Mouse (Mus musculus) embryonic facial prominence, embryonic 10.5 days (tissue): ENCODE data around the gene Dnajc7. TPM values are rescaled to one million over a fixed set of nuclear protein-coding genes. Genes with fewer than 3 reads are reported as not detected.

Experiments
- DNase-seq: peaks from one replicate; pipeline ENCODE4 v3.0.0-alpha.2; 2017; ENCODE audit warnings: low spot score
- H3K27ac ChIP-seq: fragments of 300-500 bp; sonication (generic); replicated peaks from 2 replicates; pipeline ENCODE4 v1.5.1; 2016; ENCODE audit warnings: mild to moderate bottlenecking
- H3K27me3 ChIP-seq: fragments of 300-500 bp; sonication (generic); replicated peaks from 2 replicates; pipeline ENCODE4 v1.6.1; 2016; ENCODE audit warnings: low read depth, mild to moderate bottlenecking; ENCODE audit not compliant: poor library complexity, severe bottlenecking
- H3K36me3 ChIP-seq: fragments of 300-500 bp; sonication (generic); replicated peaks from 2 replicates; pipeline ENCODE4 v1.6.1; 2016; ENCODE audit warnings: mild to moderate bottlenecking, moderate library complexity
- H3K4me1 ChIP-seq: fragments of 300-500 bp; sonication (generic); 2 replicates; pipeline ENCODE4 v1.6.1; 2016
- H3K4me3 ChIP-seq: fragments of 300-500 bp; sonication (generic); 2 replicates; pipeline ENCODE4 v1.5.1; 2016; ENCODE audit warnings: mild to moderate bottlenecking, moderate library complexity
- H3K9me3 ChIP-seq: fragments of 300-500 bp; sonication (generic); 2 replicates; pipeline ENCODE4 v1.6.1; 2016; ENCODE audit warnings: mild to moderate bottlenecking
- WGBS: fragments of 180-500 bp; shearing (Covaris S2); methylation state at CpG from one replicate; pipeline ENCODE4 v1.1.7; 2016; 5-methylcytosine and 5-hydroxymethylcytosine counted together
- polyA plus RNA-seq: library from polyadenylated mRNA; unstranded; fragments of >200 nt; fragmentation: Nextera tagmentation; extraction: Ambion mirVana; gene quantifications from 2 replicates; pipeline ENCODE4 v1.2.1, GENCODE M21; 2016

Dnajc7 gene
- polyA plus RNA-seq, 1 experiment from 2014 or later = 279 TPM

DNA sequence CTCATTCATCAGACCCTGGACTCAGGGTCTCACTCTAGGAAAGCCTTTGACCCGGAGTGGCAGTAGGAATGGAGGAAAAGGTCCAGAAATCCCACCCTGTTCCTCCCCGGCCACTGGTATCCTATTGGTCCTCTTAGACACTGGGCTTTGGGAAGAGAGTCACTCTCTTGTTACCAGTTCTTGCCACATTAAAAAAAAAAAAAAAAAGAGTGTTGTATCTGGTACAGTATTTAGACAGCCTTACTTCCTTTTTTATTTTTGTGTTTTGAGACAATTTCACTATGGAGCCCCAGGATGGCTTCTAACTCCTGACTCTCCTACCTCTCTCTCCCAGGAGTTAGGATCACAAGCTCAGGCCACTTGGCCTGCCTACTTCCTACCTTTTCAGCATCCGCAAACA is 62.4 kb downstream of the Dnajc7 start:
- 74% methylated on average over 3 of the region's 3 CpGs for WGBS
- Histone ChIP-seq H3K36me3 (no peaks in the 10 kb centered on the region), H3K27ac (no peak overlapping the region), H3K4me1 (peaks cover 7% of the 10 kb centered on the region; the same call in 1 of the 2 replicates), H3K4me3 (no peak overlapping the region), H3K9me3 (no peaks in the 10 kb centered on the region), H3K27me3 (peaks cover 6% of the 10 kb centered on the region; the same call in 1 of the 2 replicates)
- no peak for DNase-seq

DNA sequence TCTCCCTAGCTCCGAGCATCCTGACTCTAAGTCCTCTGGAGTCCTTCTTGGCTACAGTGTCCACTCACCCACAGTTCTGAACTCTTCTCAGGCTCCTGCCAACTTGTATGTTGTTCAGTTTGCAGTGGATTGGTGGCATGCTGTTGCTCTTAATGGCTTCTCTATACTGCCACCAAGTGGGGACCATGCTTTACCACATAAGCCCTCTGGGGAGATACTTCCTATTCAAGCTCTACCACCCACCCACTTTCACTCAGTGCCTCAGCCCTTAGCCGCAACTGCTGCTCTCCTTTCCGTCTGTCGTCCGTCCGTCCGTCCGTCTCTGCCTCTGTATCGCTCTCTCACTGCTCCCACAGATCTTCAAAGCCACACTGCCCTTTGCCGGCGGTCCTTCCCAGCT is 64.4 kb downstream of the Dnajc7 start:
- no peaks in the 10 kb centered on the region for H3K36me3 ChIP-seq
- 19% methylated on average over 11 of the region's 11 CpGs for WGBS
- peak overlapping the region; percentile 25; the same call in 1 of the 2 replicates for H3K4me3 ChIP-seq
- peak; percentile 44 for DNase-seq
- H3K27me3 ChIP-seq = peaks cover 6% of the 10 kb centered on the region; the same call in 1 of the 2 replicates
- H3K4me1 ChIP-seq = peaks cover 7% of the 10 kb centered on the region; the same call in 1 of the 2 replicates
- H3K9me3 ChIP-seq = no peaks in the 10 kb centered on the region
- H3K27ac ChIP-seq = 0 out of 2 replicates have a peak overlapping the region, but pooled peaks have one; percentile 24

DNA sequence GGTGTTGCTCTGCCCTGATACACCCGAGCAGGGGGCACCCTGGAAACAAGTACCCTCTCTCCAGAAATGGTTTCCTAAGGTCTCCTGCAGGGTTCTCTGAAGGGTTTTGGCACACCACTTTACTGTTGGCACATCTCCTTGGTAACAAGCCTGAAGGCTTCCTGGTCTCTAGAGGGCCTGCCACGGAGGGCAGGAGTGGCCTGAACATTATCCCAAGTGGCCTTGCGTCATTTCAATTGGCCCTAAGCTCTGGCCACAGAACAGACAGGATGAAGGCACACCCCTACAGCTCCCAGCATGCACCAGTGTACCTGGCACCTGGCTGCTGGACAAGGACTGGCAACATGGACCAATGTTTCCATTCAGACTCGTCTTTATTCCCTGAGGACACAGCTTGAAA is 67.1 kb downstream of the Dnajc7 start:
- Histone ChIP-seq H3K4me3 (no peak overlapping the region), H3K27ac (no peak overlapping the region), H3K27me3 (peaks cover 6% of the 10 kb centered on the region; the same call in 1 of the 2 replicates), H3K4me1 (peaks cover 8% of the 10 kb centered on the region; the same call in 1 of the 2 replicates), H3K36me3 (no peaks in the 10 kb centered on the region), H3K9me3 (no peaks in the 10 kb centered on the region)
- no peak for DNase-seq
- WGBS = 85% methylated on average over 4 of the region's 4 CpGs

DNA sequence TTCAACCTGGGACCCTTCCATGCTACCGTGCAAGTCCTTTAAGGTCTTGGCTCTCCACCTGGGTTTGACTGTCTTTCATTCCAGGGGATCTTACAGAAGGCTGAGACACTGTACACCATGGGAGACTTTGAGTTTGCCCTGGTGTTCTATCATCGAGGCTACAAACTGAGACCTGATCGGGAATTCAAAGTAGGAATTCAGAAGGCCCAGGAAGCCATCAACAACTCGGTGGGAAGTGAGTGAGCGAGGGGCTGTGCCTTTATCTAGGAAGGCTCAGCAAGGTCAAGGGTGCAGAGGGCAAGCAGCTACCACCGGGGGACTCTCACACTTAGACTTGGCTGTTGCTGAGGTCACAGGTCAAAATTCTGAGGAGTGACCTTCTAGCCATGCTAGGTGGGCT is 69.9 kb downstream of the Dnajc7 start:
- peaks cover 14% of the 10 kb centered on the region for H3K4me1 ChIP-seq
- H3K4me3 ChIP-seq = no peak overlapping the region
- DNase-seq = no peak
- H3K36me3 ChIP-seq = no peaks in the 10 kb centered on the region
- 76% methylated on average over 6 of the region's 6 CpGs for WGBS
- no peaks in the 10 kb centered on the region for H3K27me3 ChIP-seq
- H3K27ac ChIP-seq = no peak overlapping the region
- H3K9me3 ChIP-seq = no peaks in the 10 kb centered on the region

DNA sequence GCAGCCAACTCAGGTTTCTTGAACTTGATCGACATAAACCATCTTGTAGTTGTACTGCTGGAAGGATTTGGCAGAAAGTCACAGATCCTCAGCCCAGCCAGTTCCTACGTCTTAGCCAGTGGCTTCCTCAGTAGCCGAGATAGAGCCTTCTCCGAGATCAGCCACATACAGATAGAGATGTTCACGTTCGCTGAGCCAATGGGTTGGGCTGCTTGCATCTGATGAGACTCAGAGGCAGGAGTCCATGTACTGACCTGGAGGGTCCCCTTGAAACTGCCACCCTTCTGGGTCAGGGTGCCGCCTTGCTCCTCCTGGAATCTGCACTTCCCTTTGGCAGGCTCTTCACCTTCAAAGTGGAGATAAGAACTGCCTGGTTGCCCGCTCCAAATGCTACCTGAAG is 70.5 kb downstream of the Dnajc7 start:
- H3K27me3 ChIP-seq = no peaks in the 10 kb centered on the region
- peaks cover 20% of the 10 kb centered on the region for H3K4me1 ChIP-seq
- H3K27ac ChIP-seq = no peak overlapping the region
- H3K36me3 ChIP-seq = no peaks in the 10 kb centered on the region
- no peak overlapping the region for H3K4me3 ChIP-seq
- 83% methylated on average over 8 of the region's 8 CpGs for WGBS
- no peak for DNase-seq
- no peaks in the 10 kb centered on the region for H3K9me3 ChIP-seq

DNA sequence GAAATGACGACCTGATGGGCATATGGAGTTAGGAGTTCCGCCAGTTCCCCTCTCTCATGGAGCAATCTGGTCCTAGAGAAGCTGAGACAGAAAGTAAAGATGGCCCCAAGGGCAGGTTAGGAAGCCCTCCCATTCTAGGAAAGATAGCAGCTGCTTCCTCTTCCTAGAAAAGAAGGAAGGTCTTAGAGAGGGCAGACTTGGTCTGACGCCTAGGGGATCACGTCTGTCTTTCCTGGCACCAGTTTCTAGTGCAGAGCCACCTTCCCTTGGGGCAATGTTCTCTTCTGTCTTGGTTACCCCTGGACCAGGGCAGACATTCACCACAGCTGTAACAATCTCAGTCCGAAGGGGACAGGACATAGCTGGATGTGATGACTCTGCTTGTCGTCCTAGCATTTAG is 71.8 kb downstream of the Dnajc7 start:
- Histone ChIP-seq H3K27ac (no peak overlapping the region), H3K9me3 (no peaks in the 10 kb centered on the region), H3K4me1 (peaks cover 20% of the 10 kb centered on the region), H3K4me3 (no peak overlapping the region), H3K36me3 (no peaks in the 10 kb centered on the region), H3K27me3 (no peaks in the 10 kb centered on the region)
- WGBS = 81% methylated on average over 6 of the region's 6 CpGs
- DNase-seq = no peak

DNA sequence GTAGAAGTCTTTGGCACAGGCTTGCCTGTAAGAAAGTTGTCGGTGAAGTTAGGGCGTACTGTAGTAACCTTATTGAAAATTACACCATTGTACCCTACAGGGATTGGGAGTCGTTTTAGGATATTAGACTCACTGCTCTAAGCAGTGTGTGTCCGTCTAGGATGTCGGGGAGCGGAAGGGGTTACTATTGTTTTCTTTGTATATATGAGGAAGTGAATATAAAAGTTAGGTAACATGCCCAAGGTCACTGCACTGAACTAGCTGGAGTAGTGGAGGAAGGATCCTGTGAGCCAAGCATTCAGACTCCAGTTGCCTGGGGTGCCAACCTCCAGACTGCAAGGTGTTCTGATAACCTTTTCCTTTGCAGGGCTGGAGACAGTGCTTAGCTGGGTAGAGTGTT is 73.0 kb downstream of the Dnajc7 start:
- Histone ChIP-seq H3K27me3 (no peaks in the 10 kb centered on the region), H3K4me3 (no peak overlapping the region), H3K9me3 (no peaks in the 10 kb centered on the region), H3K36me3 (no peaks in the 10 kb centered on the region), H3K27ac (no peak overlapping the region), H3K4me1 (peaks cover 20% of the 10 kb centered on the region)
- WGBS = 91% methylated on average over 6 of the region's 6 CpGs
- DNase-seq = no peak

DNA sequence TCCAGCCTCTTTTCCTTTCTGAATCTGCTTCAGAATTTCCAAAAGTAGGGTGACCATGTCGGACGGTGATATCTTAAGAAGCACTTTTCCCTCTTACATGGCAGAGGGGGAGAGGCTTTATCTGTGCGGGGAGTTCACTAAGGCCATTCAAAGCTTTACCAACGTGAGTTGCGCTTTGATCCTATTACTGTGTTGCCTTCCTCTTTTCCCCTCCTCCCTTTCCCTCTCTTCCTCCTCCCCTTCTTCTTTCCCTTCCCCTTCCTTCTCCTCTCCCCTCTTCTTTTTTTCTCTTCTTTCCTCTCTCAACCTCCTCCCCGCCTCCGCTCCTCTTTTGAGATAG is 74.3 kb downstream of the Dnajc7 start:
- no peak for DNase-seq
- no peaks in the 10 kb centered on the region for H3K9me3 ChIP-seq
- H3K36me3 ChIP-seq = no peaks in the 10 kb centered on the region
- 25% methylated on average over 7 of the region's 7 CpGs for WGBS
- H3K4me1 ChIP-seq = peaks cover 20% of the 10 kb centered on the region
- H3K27ac ChIP-seq = peak overlapping the region; percentile 86
- peak overlapping the region; percentile 58 for H3K4me3 ChIP-seq
- H3K27me3 ChIP-seq = no peaks in the 10 kb centered on the region

DNA sequence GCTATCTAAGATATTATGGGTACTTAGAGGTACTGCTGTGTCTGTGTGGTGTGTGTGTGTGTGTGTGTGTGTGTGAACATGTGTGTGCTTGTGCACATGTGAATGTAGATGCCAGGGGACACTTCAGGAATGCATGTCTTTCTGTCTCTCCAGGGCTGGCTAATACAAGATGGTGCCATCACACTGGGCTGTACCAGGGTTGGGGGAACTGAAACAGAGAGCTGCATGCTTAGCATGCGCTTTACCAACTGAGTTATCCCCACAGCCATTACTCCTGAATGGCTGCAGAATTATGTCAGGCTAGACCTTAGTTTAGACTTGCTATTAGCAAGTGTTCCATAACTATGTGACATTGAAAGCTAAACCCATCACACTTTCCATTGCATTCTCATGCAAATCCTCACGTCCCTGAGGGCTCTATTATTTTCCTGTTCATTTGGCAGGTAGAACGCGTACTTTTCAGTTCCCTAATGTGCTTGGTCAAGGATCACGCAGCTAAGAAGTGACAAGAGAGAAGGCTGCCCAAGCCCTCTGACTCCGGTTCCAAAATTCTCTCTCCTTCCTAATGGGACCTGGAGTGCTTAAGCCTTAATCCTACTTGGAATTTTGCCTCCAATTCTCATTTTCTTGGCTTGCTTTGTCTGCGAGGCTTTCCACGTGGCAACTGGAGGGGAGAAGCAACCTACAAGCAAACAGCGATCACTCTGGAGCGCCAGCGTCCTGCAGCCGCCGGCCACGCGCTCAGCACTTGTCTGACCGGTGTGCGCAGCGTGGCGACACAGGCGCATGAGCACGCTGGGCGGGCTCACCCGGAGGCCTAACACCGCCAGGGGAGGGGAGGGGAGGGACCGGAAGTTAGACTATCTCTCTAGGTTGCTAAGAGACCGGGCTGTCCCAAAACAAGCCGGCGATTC is 74.9 kb downstream of the Dnajc7 start, which contains the start of gene Ttc25:
Gene Ttc25 (plus strand): TSS at position 776 of the 914 bp plus-strand sequence.
- no peaks in the 10 kb centered on the region for H3K36me3 ChIP-seq
- H3K9me3 ChIP-seq = no peaks in the 10 kb centered on the region
- H3K4me1 ChIP-seq = peaks cover 18% of the 10 kb centered on the region
- peak within 1 kb of the TSS; percentile 58 for H3K4me3 ChIP-seq
- DNase-seq = peak; percentile 95
- 4% methylated on average over 28 of the region's 28 CpGs for WGBS
- H3K27me3 ChIP-seq = no peaks in the 10 kb centered on the region
- H3K27ac ChIP-seq = peak within 1 kb of the TSS; percentile 86

DNA sequence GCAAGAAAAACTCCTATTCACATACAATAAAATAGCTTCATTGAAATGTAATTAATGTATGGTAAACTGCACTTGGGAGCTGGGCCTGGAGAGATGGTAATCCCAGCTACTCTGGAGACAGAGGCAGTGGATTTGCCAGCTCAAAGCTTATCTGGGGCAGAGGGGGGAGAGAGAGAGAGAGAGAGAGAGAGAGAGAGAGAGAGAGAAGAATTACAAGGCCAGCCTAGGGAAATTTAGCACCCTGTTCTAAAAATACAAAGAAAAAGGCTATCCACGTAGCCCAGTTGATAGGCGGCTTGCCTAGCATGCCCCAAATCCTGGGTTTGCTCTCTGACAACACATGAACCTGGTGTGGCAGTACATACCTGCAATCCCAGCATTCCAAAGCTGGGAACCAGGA is 78.4 kb downstream of the Dnajc7 start:
- Histone ChIP-seq H3K36me3 (no peaks in the 10 kb centered on the region), H3K9me3 (no peaks in the 10 kb centered on the region), H3K4me3 (no peak overlapping the region), H3K27me3 (peaks cover 5% of the 10 kb centered on the region; the same call in 1 of the 2 replicates), H3K4me1 (peaks cover 16% of the 10 kb centered on the region), H3K27ac (no peak overlapping the region)
- WGBS = 95% methylated on average over 2 of the region's 2 CpGs
- DNase-seq = no peak

DNA sequence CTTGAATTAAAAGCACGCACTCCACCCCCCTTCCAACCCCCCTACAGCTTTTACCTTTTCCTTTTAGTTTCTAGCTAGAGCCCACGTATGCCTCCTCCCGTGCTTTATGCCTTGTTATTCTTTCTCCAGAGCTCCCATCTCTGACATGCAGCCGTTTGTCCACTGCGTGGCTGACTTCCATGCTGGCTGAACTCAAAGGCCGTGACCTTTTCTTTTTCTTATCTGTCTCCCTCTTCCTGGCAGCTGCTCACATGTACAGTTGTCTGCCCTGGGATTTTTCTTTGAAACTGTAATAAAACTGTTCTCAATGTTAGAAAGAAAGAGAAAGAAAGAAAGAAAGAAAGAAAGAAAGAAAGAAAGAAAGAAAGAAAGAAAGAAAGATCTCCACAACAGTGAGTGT is 79.0 kb downstream of the Dnajc7 start:
- WGBS = 54% methylated on average over 6 of the region's 6 CpGs
- peaks cover 5% of the 10 kb centered on the region; the same call in 1 of the 2 replicates for H3K27me3 ChIP-seq
- H3K27ac ChIP-seq = no peak overlapping the region
- H3K9me3 ChIP-seq = no peaks in the 10 kb centered on the region
- DNase-seq = no peak
- no peak overlapping the region for H3K4me3 ChIP-seq
- H3K36me3 ChIP-seq = no peaks in the 10 kb centered on the region
- H3K4me1 ChIP-seq = peaks cover 14% of the 10 kb centered on the region

DNA sequence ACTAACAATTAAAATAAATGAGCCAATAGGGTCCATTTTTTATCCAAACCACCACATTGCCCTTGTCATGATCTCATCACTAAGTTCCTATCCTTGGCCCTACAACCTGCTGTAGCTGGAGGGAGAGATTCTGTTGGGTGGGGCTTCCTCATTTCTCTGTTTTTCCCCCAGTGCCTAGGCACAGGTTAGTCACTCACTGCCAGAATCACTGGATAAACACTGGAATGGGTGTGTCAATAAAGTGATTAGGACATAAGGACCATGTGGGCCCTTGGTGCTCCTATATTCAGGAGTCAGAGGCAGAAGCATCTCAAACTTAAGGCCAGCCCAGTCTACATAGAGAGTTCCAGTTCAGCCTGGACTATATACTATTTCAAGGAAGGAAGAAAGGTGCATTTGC is 83.5 kb downstream of the Dnajc7 start:
- Histone ChIP-seq H3K4me3 (no peak overlapping the region), H3K36me3 (no peaks in the 10 kb centered on the region), H3K4me1 (no peaks in the 10 kb centered on the region), H3K27me3 (peaks cover 5% of the 10 kb centered on the region; the same call in 1 of the 2 replicates), H3K27ac (no peak overlapping the region), H3K9me3 (no peaks in the 10 kb centered on the region)
- DNase-seq = no peak

DNA sequence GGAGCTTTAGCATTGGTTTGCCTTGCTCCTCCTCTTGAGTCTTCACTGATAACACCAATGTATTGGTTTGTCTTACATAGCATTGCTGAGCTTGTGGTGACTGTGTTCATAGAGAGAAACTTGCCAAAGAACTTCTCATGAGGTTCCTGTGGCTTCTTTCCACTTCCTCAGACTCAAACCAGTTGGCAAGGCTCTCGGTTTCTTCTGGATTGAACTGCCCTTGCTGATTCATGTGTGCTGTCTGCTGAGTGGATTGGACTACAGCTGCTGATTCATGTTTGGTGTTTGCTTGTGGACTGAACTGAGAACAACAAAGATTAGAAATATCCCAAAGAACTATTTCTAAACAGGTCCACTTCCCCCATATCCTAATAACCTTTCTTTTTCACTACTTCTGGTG is 84.0 kb downstream of the Dnajc7 start:
- H3K36me3 ChIP-seq = no peaks in the 10 kb centered on the region
- H3K4me1 ChIP-seq = no peaks in the 10 kb centered on the region
- peaks cover 5% of the 10 kb centered on the region; the same call in 1 of the 2 replicates for H3K27me3 ChIP-seq
- WGBS = 93% methylated on average over 1 of the region's 1 CpGs
- H3K9me3 ChIP-seq = no peaks in the 10 kb centered on the region
- no peak overlapping the region for H3K4me3 ChIP-seq
- no peak overlapping the region for H3K27ac ChIP-seq
- DNase-seq = no peak
